1 mouse cellular context compared by ENCODE assay signal in genomic region chr19:44310155-44310575, GRCm38 (mm10). TPM values are rescaled to one million over a fixed set of nuclear protein-coding genes. Genes with fewer than 3 reads are reported as not detected.
"Had no signal": no experiment of that assay in that cellular context is flagged by ENCODE, and none has a peak within 500 bp of the region (broad histone marks: within the 10 kb centered on the region; RNA-seq: fewer than 3 reads in every experiment).

No protein-coding gene starts in this region.

RNA-seq across cellular contexts. Expression of gene Scd4, which starts 22.7 kb away (rescaled TPM):
- polyA plus RNA-seq: limb, embryonic 11.5 days had no signal
